ENCODE assay signal across 10 mouse cellular contexts in genomic region chr5:142761326-142761983, GRCm38 (mm10). TPM values are rescaled to one million over a fixed set of nuclear protein-coding genes. Genes with fewer than 3 reads are reported as not detected.
DNase-seq lines count a peak whose midpoint lies in the region; ATAC-seq lines count a peak whose summit lies in the region.
"Had no signal": no experiment of that assay in that cellular context is flagged by ENCODE, and none has a peak within 500 bp of the region (broad histone marks: within the 10 kb centered on the region; RNA-seq: fewer than 3 reads in every experiment).

No protein-coding gene starts in this region.

- peaks cover 39% of the 10 kb centered on the region for H3K4me1 ChIP-seq in forebrain, embryonic 16.5 days (replicated peaks; ENCODE audit: control insufficient read depth, insufficient read depth, low read length)
- H3K4me1 ChIP-seq in heart, embryonic 10.5 days, result no peaks in the 10 kb centered on the region
- H3K4me1 ChIP-seq in intestine, embryonic 16.5 days (ENCODE audit: control insufficient read depth, insufficient read depth, low read length), result no peaks in the 10 kb centered on the region
- H3K4me1 ChIP-seq: embryonic facial prominence, embryonic 12.5 days; lung, embryonic 15.5 days had no signal

- ATAC-seq in forebrain, embryonic 16.5 days, result peak; percentile 90
- ATAC-seq in intestine, embryonic 16.5 days, result no peak
- ATAC-seq: Patski had no signal

- WGBS in forebrain, embryonic 16.5 days, result 25% methylated on average over 16 of the region's 16 CpGs
- 94% methylated on average over 16 of the region's 16 CpGs for WGBS in heart, embryonic 10.5 days
- 81% methylated on average over 16 of the region's 16 CpGs for WGBS in intestine, embryonic 16.5 days

- H3K4me3 ChIP-seq in forebrain, embryonic 16.5 days (replicated peaks; ENCODE audit: low read length), result no peak overlapping the region
- H3K4me3 ChIP-seq in heart, embryonic 10.5 days, result no peak overlapping the region
- no peak overlapping the region for H3K4me3 ChIP-seq in intestine, embryonic 16.5 days (ENCODE audit: low read length)
- H3K4me3 ChIP-seq: embryonic facial prominence, embryonic 12.5 days; lung, embryonic 15.5 days had no signal

- DNase-seq in cerebellum, adult 18-20 months, result peak; percentile 77 to 84
- DNase-seq in layer of hippocampus, postnatal 14 days (ENCODE audit: low spot score in 2 of 2), result peak; percentile 73 to 88
- DNase-seq in right cerebral cortex, adult 18-20 months, result peak; percentile 86
- no peak for DNase-seq in heart, embryonic 10.5 days (ENCODE audit: low spot score)
- DNase-seq in embryo, embryonic 9.5 days (ENCODE audit: extremely low spot score), result no peak

- H3K36me3 ChIP-seq in forebrain, embryonic 16.5 days (ENCODE audit: control insufficient read depth, insufficient read depth), result peaks cover 33% of the 10 kb centered on the region
- H3K36me3 ChIP-seq in heart, embryonic 10.5 days, result peaks cover 99% of the 10 kb centered on the region
- H3K36me3 ChIP-seq in intestine, embryonic 16.5 days (ENCODE audit: control insufficient read depth, insufficient read depth, low read length), result peaks cover 50% of the 10 kb centered on the region

- H3K27ac ChIP-seq in forebrain, embryonic 16.5 days (ENCODE audit: low read length), result peak overlapping the region; percentile 92
- no peak overlapping the region for H3K27ac ChIP-seq in heart, embryonic 10.5 days
- H3K27ac ChIP-seq in intestine, embryonic 16.5 days (ENCODE audit: low read length), result no peak overlapping the region
- H3K27ac ChIP-seq: embryonic facial prominence, embryonic 12.5 days; lung, embryonic 15.5 days had no signal

- H3K9ac ChIP-seq in forebrain, embryonic 16.5 days (replicated peaks; ENCODE audit: low read depth, low read length), result peak overlapping the region; percentile 24; the same call in 1 of the 2 replicates
- H3K9ac ChIP-seq in intestine, embryonic 16.5 days (ENCODE audit: low read depth, low read length), result no peak overlapping the region
- H3K9ac ChIP-seq: embryonic facial prominence, embryonic 12.5 days; lung, embryonic 15.5 days had no signal

- H3K4me2 ChIP-seq in forebrain, embryonic 16.5 days (ENCODE audit: low read length), result no peak overlapping the region
- no peak overlapping the region for H3K4me2 ChIP-seq in intestine, embryonic 16.5 days (ENCODE audit: low read depth, low read length)
- H3K4me2 ChIP-seq: embryonic facial prominence, embryonic 12.5 days; lung, embryonic 15.5 days had no signal

- no peaks in the 10 kb centered on the region for H3K9me3 ChIP-seq in forebrain, embryonic 16.5 days (ENCODE audit: control insufficient read depth, low read length)
- no peaks in the 10 kb centered on the region for H3K9me3 ChIP-seq in heart, embryonic 10.5 days
- H3K9me3 ChIP-seq in intestine, embryonic 16.5 days (ENCODE audit: control insufficient read depth, low read length), result no peaks in the 10 kb centered on the region
- H3K9me3 ChIP-seq: embryonic facial prominence, embryonic 12.5 days; lung, embryonic 15.5 days had no signal

- H3K27me3 ChIP-seq in forebrain, embryonic 16.5 days (replicated peaks; ENCODE audit: control insufficient read depth, insufficient read depth, low read length), result no peaks in the 10 kb centered on the region
- no peaks in the 10 kb centered on the region for H3K27me3 ChIP-seq in heart, embryonic 10.5 days (ENCODE audit: insufficient read depth, poor library complexity, severe bottlenecking)
- H3K27me3 ChIP-seq in intestine, embryonic 16.5 days (replicated peaks; ENCODE audit: control insufficient read depth, insufficient read depth, low read length), result no peaks in the 10 kb centered on the region
- H3K27me3 ChIP-seq: embryonic facial prominence, embryonic 12.5 days; lung, embryonic 15.5 days; Patski had no signal

RNA-seq across cellular contexts. Expression of gene Tnrc18, which starts 56.0 kb away (rescaled TPM):
- polyA plus RNA-seq in forebrain, embryonic 16.5 days (2015; fragmentation: Nextera tagmentation; extraction: Ambion mirVana), result 34.8 and 40.4 TPM in 2 replicates
- 100 to 1,000 TPM; 172 to 184 TPM for total RNA-seq in layer of hippocampus, postnatal 14 days (2021)
- polyA plus RNA-seq in heart, embryonic 10.5 days (2016; fragmentation: Nextera tagmentation; extraction: Ambion mirVana), result 22.2 and 24.8 TPM in 2 replicates
- polyA plus RNA-seq in intestine, embryonic 16.5 days (2015; fragmentation: Nextera tagmentation; extraction: Ambion mirVana), result 10.5 and 13.2 TPM in 2 replicates

Comparison
In these comparisons a context has a peak if more than half of its experiments do, and no peak if none do; other contexts are left out.
1. DNase-seq: peak in cerebellum, adult 18-20 months (2 of 2), layer of hippocampus, postnatal 14 days (2 of 2) and right cerebral cortex, adult 18-20 months (single experiment); none in heart, embryonic 10.5 days (single experiment) and embryo, embryonic 9.5 days (single experiment).